Mouse (Mus musculus) induced T-regulatory cell, adult 2 months (primary cell): ENCODE results near the gene Wrnip1.
"Not testable (repeated sequence)": the region's sequence is repeated elsewhere in the genome, so short reads cannot be mapped to it uniquely, and the experiment has no call there.

Experiments used
- DNase-seq: peaks from one replicate; pipeline ENCODE4 v3.0.0-alpha.2; 2012; ENCODE audit warnings: low read depth

Wrnip1 gene

GRCm38 (mm10) chr13:32850668-32851404, 49.0 kb downstream of the Wrnip1 start, which contains the start of gene Serpinb1a:
Gene Serpinb1a, minus strand, starts transcription at chr13:32851185.
- DNase-seq: no peak

GRCm38 (mm10) chr13:32851967-32852366, 50.1 kb downstream of the Wrnip1 start:
- peak; percentile 68 for DNase-seq

GRCm38 (mm10) chr13:32852539-32852938, 50.7 kb downstream of the Wrnip1 start:
- DNase-seq: no peak

GRCm38 (mm10) chr13:32853073-32853472, 51.2 kb downstream of the Wrnip1 start:
- no peak for DNase-seq

DNA sequence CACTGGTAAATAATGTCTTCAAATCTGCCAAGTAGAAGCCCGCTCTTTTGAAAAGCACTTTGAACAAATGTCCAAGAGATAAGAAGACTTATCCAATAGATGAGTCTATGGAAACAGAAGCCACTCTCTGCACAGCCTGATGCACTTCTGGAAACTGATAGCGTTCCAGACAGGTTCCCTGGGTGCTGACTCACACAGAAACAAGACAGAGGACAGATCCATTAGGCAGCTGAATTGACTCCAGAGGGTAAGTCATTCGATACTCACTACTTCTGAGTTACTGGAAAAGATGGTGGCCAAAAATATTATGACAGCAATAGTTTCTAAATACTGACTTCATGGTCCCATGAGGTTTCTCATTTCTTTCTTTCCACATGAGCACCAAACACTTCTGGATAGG, 59.0 kb downstream of the Wrnip1 start:
- no peak for DNase-seq

- no peak for DNase-seq
Measured at GRCm38 (mm10) chr13:32863456-32863855, 61.6 kb downstream of the Wrnip1 start.

DNA sequence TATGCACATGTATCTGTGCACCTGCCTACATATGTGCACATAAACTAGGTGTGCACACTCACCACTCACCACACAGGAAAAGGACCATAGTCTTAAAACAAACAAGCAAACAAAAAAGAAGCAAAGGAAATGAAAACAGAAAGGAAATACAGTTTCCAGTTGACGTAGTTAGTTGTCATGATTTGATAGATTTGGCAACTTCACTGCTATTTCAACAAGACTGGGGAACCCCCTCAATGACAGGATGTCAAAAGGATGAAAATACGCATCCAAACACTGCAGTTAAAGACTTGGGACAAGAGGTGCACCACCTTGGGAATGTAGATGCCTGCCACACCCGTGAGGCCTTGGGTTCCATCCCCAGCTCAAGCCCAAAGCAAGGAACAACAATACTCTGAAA, 62.7 kb downstream of the Wrnip1 start:
- DNase-seq: peak; percentile 25

GRCm38 (mm10) chr13:32865591-32865990, 63.8 kb downstream of the Wrnip1 start:
- DNase-seq: no peak

DNA sequence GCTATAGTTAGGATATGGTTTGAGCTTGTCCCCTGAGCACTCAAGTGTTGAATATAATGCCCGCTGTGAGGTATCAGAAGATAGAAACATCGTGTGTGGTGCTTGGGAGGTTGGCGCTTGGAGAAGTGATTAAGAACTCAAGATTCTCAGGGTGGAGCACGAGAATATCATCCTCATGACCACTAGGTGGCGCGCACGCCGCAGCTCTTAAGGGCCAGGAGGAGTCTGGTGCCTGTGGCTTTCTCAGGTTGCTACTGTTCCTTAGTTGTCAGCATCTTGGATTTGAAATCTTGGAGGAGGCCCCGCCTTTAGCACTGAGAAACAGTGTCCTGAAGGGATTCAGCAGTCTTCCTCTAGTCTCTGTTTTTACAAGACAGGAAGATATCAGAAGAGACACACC, 64.6 kb downstream of the Wrnip1 start:
- peak; percentile 85 for DNase-seq

DNA sequence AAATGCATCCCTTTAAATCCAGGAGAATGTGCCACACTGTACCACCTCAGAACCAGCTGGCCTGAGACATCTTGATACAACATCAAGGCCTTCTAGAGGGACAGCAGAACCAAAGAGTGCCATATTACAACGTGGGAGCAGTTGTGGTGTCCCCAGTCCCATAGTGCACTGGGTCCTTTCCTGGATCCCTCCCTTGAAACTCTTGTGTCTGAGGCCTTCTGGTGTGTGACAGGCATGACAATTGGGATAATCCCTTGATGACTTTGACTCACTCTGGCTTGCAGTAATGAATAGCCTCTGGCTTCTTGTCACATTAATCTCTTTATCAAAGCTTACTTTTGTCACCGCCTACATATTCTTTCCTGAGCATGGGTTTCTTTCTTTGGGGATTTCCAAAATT, 65.2 kb downstream of the Wrnip1 start:
- DNase-seq: peak; percentile 21

DNA sequence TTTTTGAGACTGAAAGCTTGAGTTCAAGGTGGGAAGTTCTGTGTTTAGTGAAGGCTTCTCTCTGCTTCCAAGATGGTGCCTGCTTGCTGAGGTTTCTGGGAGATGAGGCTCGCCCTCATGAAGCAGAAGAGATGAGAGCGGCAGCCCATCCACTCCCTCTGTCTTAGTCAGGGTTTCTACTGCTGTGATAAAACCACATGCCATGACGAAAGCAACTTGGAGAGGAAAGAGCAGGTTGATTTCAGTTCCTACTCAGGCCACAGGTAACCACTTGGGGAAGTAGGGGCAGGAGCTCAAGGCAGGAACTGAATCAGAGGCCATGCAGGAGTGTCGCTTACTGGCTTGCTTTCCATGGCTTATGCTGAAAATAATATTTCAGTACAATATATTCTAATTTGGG, 66.4 kb downstream of the Wrnip1 start:
- DNase-seq: not testable (repeated sequence)

DNA sequence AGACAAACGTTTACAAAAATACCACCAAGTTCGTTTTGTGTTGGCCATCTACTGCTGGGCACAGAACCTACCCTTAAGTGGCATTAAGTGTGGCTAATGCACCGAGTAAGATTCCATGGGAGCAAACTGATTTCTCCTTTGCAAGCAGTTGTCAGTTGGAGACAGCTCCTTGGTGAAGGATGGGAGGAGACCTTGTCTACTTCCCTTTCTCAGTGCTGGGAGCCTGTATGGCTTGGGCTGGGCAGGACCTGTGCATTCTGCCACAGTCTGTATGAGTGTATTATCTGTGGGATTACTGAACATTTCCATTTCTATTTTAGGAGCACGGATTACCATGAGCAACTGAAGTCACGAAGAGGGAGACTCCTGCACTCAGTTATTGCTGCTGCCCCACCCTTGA, 67.0 kb downstream of the Wrnip1 start:
- no peak for DNase-seq
